Mouse (Mus musculus) liver, embryonic 13.5 days (tissue): ENCODE measurements around the gene Abhd10. TPM values are rescaled to one million over a fixed set of nuclear protein-coding genes. Genes with fewer than 3 reads are reported as not detected.
A peak's percentile ranks its signal among the peaks of the same experiment; 100 is the strongest.

Experiments used
- ATAC-seq: fragments of 200-750 bp; cut with Nextera tagmentation; 2 replicates; pipeline ENCODE4 v1.8.0; 2017; ENCODE audit warnings: low read depth, mild to moderate bottlenecking, moderate number of reproducible peaks, moderate library complexity
- DNase-seq: peaks from one replicate; pipeline ENCODE4 v3.0.0; 2022
- H3K27ac ChIP-seq: fragments of 300-500 bp; sonication (generic); 2 replicates; pipeline ENCODE4 v1.5.1; 2015; ENCODE audit warnings: moderate library complexity, mild to moderate bottlenecking, inconsistent platforms
- H3K27me3 ChIP-seq: fragments of 300-500 bp; sonication (generic); 2 replicates; pipeline ENCODE4 v1.6.1; 2015; ENCODE audit warnings: mild to moderate bottlenecking, inconsistent platforms
- H3K36me3 ChIP-seq: fragments of 300-500 bp; sonication (generic); 2 replicates; pipeline ENCODE4 v1.6.1; 2015; ENCODE audit warnings: mild to moderate bottlenecking, inconsistent platforms
- H3K4me1 ChIP-seq: fragments of 300-500 bp; sonication (generic); replicated peaks from 2 replicates; pipeline ENCODE4 v1.6.1; 2015; ENCODE audit warnings: inconsistent platforms
- H3K4me2 ChIP-seq: fragments of 300-500 bp; sonication (generic); 2 replicates; pipeline ENCODE4 v1.6.1; 2015; ENCODE audit warnings: inconsistent platforms, mild to moderate bottlenecking, moderate library complexity
- H3K4me3 ChIP-seq: fragments of 300-500 bp; sonication (generic); replicated peaks from 2 replicates; pipeline ENCODE4 v1.5.1; 2015; ENCODE audit warnings: mild to moderate bottlenecking, inconsistent platforms
- H3K9ac ChIP-seq: fragments of 300-500 bp; sonication (generic); 2 replicates; pipeline ENCODE4 v1.6.1; 2015; ENCODE audit warnings: mild to moderate bottlenecking, inconsistent platforms
- H3K9me3 ChIP-seq: fragments of 300-500 bp; sonication (generic); replicated peaks from 2 replicates; pipeline ENCODE4 v1.6.1; 2016; ENCODE audit warnings: inconsistent platforms
- WGBS: fragments of 180-500 bp; shearing (Covaris S2); methylation state at CpG from one replicate; pipeline ENCODE4 v1.1.7; 2015; ENCODE audit not compliant: insufficient replicate concordance; 5-methylcytosine and 5-hydroxymethylcytosine counted together
- polyA plus RNA-seq: library from polyadenylated mRNA; unstranded; fragments of >200 nt; fragmentation: Nextera tagmentation; extraction: Ambion mirVana; gene quantifications from 2 replicates; pipeline ENCODE4 v1.2.1, GENCODE M21; 2015

Abhd10 gene
- polyA plus RNA-seq, 1 experiment from 2014 or later, result 22.4 TPM

DNA sequence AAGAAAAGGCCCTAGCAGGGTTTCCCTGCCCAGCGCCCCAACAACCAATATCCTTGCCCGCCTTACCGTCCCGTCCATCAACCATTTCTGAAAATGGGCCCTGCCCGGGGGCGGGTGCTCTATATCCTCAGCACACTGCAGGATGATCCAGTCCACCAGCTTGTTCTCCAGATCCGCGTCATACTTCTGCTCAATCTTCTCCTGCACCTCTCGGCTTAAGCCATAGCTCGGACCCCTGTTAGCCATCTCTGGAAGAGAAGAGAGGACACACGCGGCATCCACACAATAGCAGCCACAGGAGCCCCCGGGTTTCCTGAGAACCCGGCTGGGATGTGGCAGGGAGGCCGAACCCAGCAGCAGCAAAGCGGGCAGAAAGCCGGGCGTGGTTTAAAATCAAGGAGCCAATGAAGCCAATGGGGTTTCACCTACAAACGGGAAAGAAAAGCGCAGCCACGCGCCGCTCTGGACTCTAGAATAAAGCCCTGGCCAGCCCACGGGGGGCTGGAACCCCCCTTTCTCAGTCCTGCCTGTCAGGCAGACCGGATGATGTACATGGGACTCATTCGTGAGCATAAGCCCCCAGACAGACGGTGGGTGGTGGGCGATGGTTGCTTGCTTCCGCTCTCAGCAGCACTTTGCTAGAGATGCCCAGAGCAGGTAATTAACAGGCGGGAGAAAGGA is 18.6 kb downstream of the Abhd10 start, which contains the start of gene Tagln3:
Tagln3 (minus strand) TSS at position 548 of the 681 bp plus-strand sequence.
- Histone ChIP-seq H3K36me3 (peaks cover 7% of the 10 kb centered on the region; the same call in 1 of the 2 replicates), H3K4me2 (peak within 1 kb of the TSS; percentile 65), H3K9ac (peak within 1 kb of the TSS; percentile 39), H3K27ac (no peak within 1 kb of the TSS), H3K4me3 (peak within 1 kb of the TSS; percentile 47), H3K27me3 (peaks cover 25% of the 10 kb centered on the region), H3K9me3 (no peaks in the 10 kb centered on the region), H3K4me1 (peaks cover 10% of the 10 kb centered on the region)
- DNase-seq, result no peak
- 6% methylated on average over 30 of the region's 30 CpGs for WGBS
- no peak for ATAC-seq

GRCm38 (mm10) chr16:45723172-45723901 is 19.4 kb downstream of the Abhd10 start:
- no peak overlapping the region; the same call in 1 of the 2 replicates for H3K4me3 ChIP-seq
- whole genome bisulfite sequencing, result 54% methylated on average over 6 of the region's 6 CpGs
- H3K27me3 ChIP-seq, result peaks cover 25% of the 10 kb centered on the region
- 0 out of 2 replicates have a peak overlapping the region, but pooled peaks have one; percentile 65 for H3K4me2 ChIP-seq
- no peak for ATAC-seq
- peaks cover 10% of the 10 kb centered on the region for H3K4me1 ChIP-seq
- no peaks in the 10 kb centered on the region for H3K9me3 ChIP-seq
- H3K36me3 ChIP-seq, result peaks cover 1% of the 10 kb centered on the region; the same call in 1 of the 2 replicates
- no peak overlapping the region for H3K9ac ChIP-seq
- no peak overlapping the region for H3K27ac ChIP-seq
- no peak for DNase-seq

DNA sequence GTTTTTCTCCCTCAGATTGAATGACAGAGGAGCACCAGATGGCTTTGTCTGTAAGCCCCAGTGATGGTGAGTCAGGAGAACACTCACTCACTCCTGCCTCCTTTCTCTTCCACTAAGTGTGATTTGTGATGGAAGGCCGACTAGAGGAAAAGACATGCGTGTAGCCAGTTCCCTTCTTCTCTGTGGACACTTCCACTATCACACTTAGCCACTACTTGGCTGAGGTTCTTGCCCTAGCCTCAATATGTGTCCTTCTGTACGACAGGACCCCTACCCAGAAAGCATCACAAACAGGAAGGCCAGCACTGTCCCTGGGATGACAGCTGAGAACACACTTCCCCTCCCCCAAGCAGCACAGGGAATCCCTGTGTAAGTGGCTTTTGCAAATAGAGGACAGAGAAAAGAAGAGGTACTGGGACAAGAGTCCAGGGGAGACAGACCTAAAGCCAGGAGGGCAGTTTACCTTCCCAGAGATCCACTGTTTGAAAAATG is 20.2 kb downstream of the Abhd10 start:
- H3K27ac ChIP-seq, result no peak overlapping the region
- peaks cover 10% of the 10 kb centered on the region for H3K4me1 ChIP-seq
- no peaks in the 10 kb centered on the region for H3K36me3 ChIP-seq
- H3K9ac ChIP-seq, result no peak overlapping the region
- no peak overlapping the region for H3K4me2 ChIP-seq
- no peak for ATAC-seq
- H3K27me3 ChIP-seq, result peaks cover 25% of the 10 kb centered on the region
- 37% methylated on average over 3 of the region's 3 CpGs for WGBS
- H3K4me3 ChIP-seq, result no peak overlapping the region
- H3K9me3 ChIP-seq, result no peaks in the 10 kb centered on the region
- no peak for DNase-seq

DNA sequence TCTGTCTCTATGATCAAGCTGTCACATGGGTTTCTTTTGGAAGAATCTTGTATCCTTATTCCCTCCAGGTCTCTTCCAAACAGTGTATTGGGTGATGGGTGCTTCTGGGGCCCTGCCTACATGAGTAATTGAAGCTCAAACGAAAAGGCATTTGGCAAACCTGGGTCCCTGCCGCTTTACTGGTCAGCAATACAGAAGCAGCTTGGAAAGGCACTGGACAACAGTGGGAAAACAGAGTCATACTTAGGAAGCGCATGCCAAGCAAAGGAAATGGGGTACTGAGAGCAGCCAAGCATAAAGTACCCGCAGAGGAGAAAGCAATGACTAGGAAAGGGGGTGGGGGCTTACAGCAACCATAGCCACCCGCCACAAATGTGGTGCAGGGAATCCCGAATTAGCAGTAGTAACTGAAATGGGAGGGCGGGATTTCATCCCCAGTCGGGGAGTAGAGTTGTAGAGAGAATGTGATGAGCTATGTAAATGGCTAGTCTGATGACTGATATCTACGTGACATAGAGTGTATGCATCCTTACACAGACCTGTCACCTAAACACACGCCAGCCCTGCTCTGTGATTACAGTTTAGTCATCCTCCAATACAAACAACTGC is 22.6 kb downstream of the Abhd10 start:
- DNase-seq (no peak), ATAC-seq (no peak)
- WGBS, result 71% methylated on average over 10 of the region's 10 CpGs
- Histone ChIP-seq H3K9ac (no peak overlapping the region), H3K9me3 (no peaks in the 10 kb centered on the region), H3K36me3 (no peaks in the 10 kb centered on the region), H3K27ac (no peak overlapping the region), H3K4me2 (no peak overlapping the region), H3K27me3 (peaks cover 20% of the 10 kb centered on the region), H3K4me3 (no peak overlapping the region), H3K4me1 (peaks cover 10% of the 10 kb centered on the region)

DNA sequence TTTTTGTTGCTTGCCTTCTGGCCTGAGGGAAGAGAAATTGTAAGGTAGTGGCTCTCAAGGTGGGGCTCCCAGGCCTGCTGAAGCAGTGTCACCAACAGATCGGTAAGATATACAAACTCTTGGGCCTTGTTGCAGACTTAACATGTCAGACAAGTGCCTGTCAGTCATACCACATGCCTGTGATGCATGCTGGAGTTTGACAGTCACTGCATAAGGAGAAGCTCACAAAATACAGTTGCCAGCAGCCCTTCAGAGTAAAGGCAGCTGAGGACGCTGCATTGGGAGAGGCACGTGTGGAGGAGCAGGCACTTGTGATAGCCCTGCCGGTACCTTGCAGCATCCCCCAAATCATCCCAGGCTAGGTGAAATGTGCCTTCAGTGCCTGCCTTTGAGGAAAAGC is 24.5 kb downstream of the Abhd10 start:
- Histone ChIP-seq H3K9ac (no peak overlapping the region), H3K4me1 (no peaks in the 10 kb centered on the region), H3K27me3 (peaks cover 3% of the 10 kb centered on the region; the same call in 1 of the 2 replicates), H3K4me2 (no peak overlapping the region), H3K36me3 (no peaks in the 10 kb centered on the region), H3K4me3 (no peak overlapping the region), H3K9me3 (no peaks in the 10 kb centered on the region), H3K27ac (no peak overlapping the region)
- DNase-seq (no peak), ATAC-seq (no peak)
- WGBS, result 83% methylated on average over 4 of the region's 4 CpGs

DNA sequence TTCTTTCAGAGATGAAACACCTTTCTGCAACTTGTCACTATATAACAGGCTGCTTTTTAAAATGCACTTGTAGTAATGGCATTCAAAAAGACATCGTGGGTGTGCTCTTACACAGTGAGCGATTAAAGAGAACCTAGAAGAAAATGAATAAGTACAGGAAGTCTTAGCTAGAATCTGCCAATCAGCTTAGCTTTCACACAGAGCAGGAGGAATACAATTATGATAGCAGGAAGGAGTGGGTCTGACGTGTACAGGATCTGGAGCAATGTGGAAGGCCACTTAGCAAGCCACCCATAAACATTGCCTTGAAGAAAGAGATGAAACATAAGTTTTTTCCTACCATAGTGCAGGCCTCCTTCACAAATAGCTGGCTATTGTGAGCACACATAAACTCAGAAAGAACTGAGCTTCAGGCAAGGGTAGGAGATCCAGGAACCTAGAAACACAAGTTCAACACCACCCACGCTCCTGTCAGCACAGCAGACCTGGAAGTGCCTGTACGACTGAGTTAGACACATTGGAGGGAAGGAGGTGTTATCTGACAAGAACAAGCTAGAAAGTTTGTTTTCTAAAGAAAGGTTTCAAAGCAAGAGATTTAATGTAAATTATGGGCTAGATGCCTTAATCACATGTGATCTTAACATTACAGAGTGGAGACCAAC is 28.1 kb downstream of the Abhd10 start:
- Histone ChIP-seq H3K27ac (no peak overlapping the region), H3K4me2 (no peak overlapping the region), H3K4me1 (no peaks in the 10 kb centered on the region), H3K9me3 (no peaks in the 10 kb centered on the region), H3K36me3 (no peaks in the 10 kb centered on the region), H3K27me3 (no peaks in the 10 kb centered on the region), H3K4me3 (no peak overlapping the region), H3K9ac (no peak overlapping the region)
- ATAC-seq (no peak), DNase-seq (no peak)
- 62% methylated on average over 5 of the region's 5 CpGs for WGBS

DNA sequence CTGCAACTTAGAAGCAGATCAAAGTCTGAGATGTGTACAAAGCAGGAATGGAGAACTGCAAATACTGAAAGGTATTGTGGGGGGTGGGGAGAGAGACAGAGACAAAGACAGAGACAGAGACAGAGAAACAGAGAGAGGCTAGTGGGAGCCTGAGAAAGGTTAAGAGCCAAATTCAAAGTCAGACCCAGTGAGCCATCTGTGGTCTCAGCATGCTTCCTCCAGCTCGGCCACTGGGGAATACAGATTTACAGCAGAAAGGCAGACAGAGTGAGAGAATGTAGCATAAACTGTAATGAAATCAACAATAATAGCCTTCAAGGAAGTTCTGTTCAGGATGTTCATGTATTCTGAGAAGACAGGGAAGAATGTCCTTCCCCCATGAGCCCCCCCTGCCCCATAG is 28.9 kb downstream of the Abhd10 start:
- DNase-seq (no peak), ATAC-seq (no peak)
- WGBS, result 48% methylated on average over 1 of the region's 1 CpGs
- H3K4me1 ChIP-seq, result no peaks in the 10 kb centered on the region
- no peaks in the 10 kb centered on the region for H3K36me3 ChIP-seq
- no peak overlapping the region for H3K4me2 ChIP-seq
- H3K9me3 ChIP-seq, result no peaks in the 10 kb centered on the region
- no peak overlapping the region for H3K4me3 ChIP-seq
- no peak overlapping the region for H3K9ac ChIP-seq
- H3K27me3 ChIP-seq, result no peaks in the 10 kb centered on the region
- no peak overlapping the region for H3K27ac ChIP-seq

DNA sequence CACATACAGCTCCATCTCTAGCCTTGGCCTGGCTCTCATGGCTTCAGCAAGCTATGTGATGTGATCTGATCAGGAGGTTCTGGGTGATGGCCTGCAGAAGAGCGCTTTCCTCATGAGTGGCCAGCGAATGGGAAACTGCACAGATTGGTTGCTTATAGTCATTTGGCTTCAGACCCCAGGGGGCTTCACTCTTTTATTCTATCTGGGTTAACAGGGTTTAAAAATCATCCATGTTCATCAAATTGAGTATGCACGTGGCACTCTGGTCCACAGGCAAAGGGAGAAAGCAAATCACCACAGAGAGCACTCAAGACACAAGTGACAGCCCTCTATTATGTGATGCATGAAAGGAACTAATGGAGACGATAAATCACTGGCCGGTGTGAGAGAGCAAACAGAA is 29.5 kb downstream of the Abhd10 start:
- no peak for DNase-seq
- H3K4me3 ChIP-seq, result no peak overlapping the region
- no peak overlapping the region for H3K9ac ChIP-seq
- no peaks in the 10 kb centered on the region for H3K9me3 ChIP-seq
- no peaks in the 10 kb centered on the region for H3K4me1 ChIP-seq
- no peaks in the 10 kb centered on the region for H3K27me3 ChIP-seq
- H3K36me3 ChIP-seq, result no peaks in the 10 kb centered on the region
- no peak overlapping the region for H3K4me2 ChIP-seq
- 80% methylated on average over 5 of the region's 5 CpGs for WGBS
- ATAC-seq, result no peak
- H3K27ac ChIP-seq, result no peak overlapping the region

DNA sequence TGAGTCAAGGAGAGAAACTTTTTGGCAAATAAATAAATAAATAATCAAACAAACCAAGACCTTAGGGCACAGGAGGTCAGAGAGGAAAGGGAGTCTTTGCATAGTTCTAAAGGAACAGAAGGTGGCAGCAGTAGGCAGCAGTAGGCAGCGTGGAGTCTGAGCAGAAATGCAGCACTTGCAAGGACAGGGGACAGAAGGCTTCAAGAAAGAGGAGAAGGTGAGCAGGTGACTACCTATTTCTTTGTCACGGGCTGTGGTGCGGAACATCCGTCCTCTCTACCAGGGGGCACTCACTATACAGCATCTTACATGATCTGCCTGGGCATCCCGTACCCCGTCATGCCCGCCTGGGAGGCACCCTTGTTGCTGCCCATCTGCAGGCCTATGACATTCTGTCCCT is 31.5 kb downstream of the Abhd10 start:
- Histone ChIP-seq H3K36me3 (no peaks in the 10 kb centered on the region), H3K27me3 (no peaks in the 10 kb centered on the region), H3K4me2 (no peak overlapping the region), H3K9me3 (no peaks in the 10 kb centered on the region), H3K4me1 (no peaks in the 10 kb centered on the region), H3K4me3 (no peak overlapping the region), H3K27ac (no peak overlapping the region), H3K9ac (no peak overlapping the region)
- DNase-seq (no peak), ATAC-seq (no peak)
- WGBS, result 64% methylated on average over 7 of the region's 7 CpGs

GRCm38 (mm10) chr16:45699301-45699700 is 43.5 kb downstream of the Abhd10 start:
- no peak for ATAC-seq
- H3K36me3 ChIP-seq, result no peaks in the 10 kb centered on the region
- no peaks in the 10 kb centered on the region for H3K9me3 ChIP-seq
- H3K4me2 ChIP-seq, result no peak overlapping the region
- no peaks in the 10 kb centered on the region for H3K27me3 ChIP-seq
- H3K4me3 ChIP-seq, result no peak overlapping the region
- 49% methylated on average over 5 of the region's 5 CpGs for whole genome bisulfite sequencing
- H3K4me1 ChIP-seq, result no peaks in the 10 kb centered on the region
- no peak overlapping the region for H3K9ac ChIP-seq
- no peak for DNase-seq
- H3K27ac ChIP-seq, result no peak overlapping the region

- Histone ChIP-seq H3K9me3 (no peaks in the 10 kb centered on the region), H3K36me3 (no peaks in the 10 kb centered on the region), H3K4me1 (no peaks in the 10 kb centered on the region), H3K27me3 (no peaks in the 10 kb centered on the region), H3K9ac (no peak overlapping the region), H3K27ac (no peak overlapping the region), H3K4me3 (no peak overlapping the region), H3K4me2 (no peak overlapping the region)
- 65% methylated on average over 6 of the region's 6 CpGs for WGBS
- DNase-seq, result no peak
- ATAC-seq, result no peak
Observed at GRCm38 (mm10) chr16:45697996-45698395, 44.8 kb downstream of the Abhd10 start.
